Mouse (Mus musculus): ENCODE results near the gene Chpt1. TPM values are rescaled to one million over a fixed set of nuclear protein-coding genes. Genes with fewer than 3 reads are reported as not detected.
"Not testable (repeated sequence)": the region's sequence is repeated elsewhere in the genome, so short reads cannot be mapped to it uniquely, and the experiment has no call there.

Gene Chpt1
- polyA plus RNA-seq, 1 experiment from 2014 or later, result 91.8 TPM

DNA sequence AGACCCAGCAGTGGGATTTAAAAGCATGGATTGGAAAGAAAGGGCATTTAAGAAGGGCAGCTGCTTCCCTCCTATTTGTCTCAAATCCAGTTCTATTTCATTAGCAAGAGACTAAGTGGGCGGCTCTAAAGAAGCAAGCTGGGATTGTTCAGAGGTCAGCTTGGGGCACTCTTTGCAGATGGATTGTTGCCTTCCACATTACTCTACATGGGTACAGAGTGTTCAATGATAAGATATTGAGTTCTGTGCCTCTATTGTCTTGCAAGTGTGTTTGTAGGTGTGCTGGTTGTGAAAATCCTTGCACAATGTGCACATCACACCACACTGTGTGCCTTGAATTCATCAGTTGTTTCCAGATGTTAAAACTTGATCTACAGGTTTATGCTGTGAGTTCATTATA lies 19.3 kb upstream of the Chpt1 start:
- Histone ChIP-seq H3K4me2 (replicated peaks; ENCODE audit: low read depth) (no peak overlapping the region), H3K27ac (replicated peaks) (no peak overlapping the region), H3K4me1 (replicated peaks; ENCODE audit: control insufficient read depth, insufficient read depth) (no peaks in the 10 kb centered on the region), H3K36me3 (ENCODE audit: control insufficient read depth, insufficient read depth, low read length) (no peaks in the 10 kb centered on the region), H3K4me3 (ENCODE audit: low read depth, low read length) (no peak overlapping the region), H3K9me3 (ENCODE audit: control insufficient read depth, low read length) (no peaks in the 10 kb centered on the region), H3K27me3 (ENCODE audit: control insufficient read depth, insufficient read depth, low read length) (no peaks in the 10 kb centered on the region), H3K9ac (ENCODE audit: low read length) (no peak overlapping the region)
- ATAC-seq (ENCODE audit: low FRiP score, low TSS enrichment) (no peak), DNase-seq (ENCODE audit: low spot score) (no peak)
- TF ChIP-seq CTCF (IDR thresholded peaks at IDR 0.05; ENCODE audit: low read depth), result no peak
- no peak for TF ChIP-seq EP300 (optimal IDR thresholded peaks at IDR 0.05)
- 73% methylated on average over 1 of the region's 1 CpGs for WGBS

DNA sequence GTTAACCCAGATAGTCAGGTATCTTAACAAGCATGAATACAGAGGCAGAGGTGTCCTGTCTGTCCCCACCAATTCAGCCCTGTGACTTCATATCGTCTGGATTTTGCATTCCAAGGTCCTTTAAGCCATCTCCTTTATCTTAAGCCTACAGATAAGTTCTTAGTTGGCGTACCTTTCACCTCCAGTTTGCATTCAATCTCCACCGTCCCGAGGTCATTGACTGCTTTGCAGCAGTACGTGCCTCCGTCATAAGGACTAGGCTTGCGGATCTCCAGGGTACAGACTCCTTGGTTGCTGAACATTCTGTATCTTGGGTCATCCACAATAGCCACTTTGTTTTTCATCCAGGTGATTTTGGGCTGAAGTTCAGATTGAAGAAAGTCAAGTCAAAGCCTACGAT lies 18.9 kb upstream of the Chpt1 start:
- no peak for ATAC-seq (ENCODE audit: low FRiP score, low TSS enrichment)
- no peak overlapping the region for H3K9ac ChIP-seq (ENCODE audit: low read length)
- DNase-seq (ENCODE audit: low spot score), result no peak
- no peak overlapping the region for H3K27ac ChIP-seq (replicated peaks)
- H3K4me1 ChIP-seq (replicated peaks; ENCODE audit: control insufficient read depth, insufficient read depth), result no peaks in the 10 kb centered on the region
- no peaks in the 10 kb centered on the region for H3K9me3 ChIP-seq (ENCODE audit: control insufficient read depth, low read length)
- no peaks in the 10 kb centered on the region for H3K27me3 ChIP-seq (ENCODE audit: control insufficient read depth, insufficient read depth, low read length)
- H3K4me2 ChIP-seq (replicated peaks; ENCODE audit: low read depth), result no peak overlapping the region
- no peaks in the 10 kb centered on the region for H3K36me3 ChIP-seq (ENCODE audit: control insufficient read depth, insufficient read depth, low read length)
- WGBS, result 68% methylated on average over 8 of the region's 8 CpGs
- no peak for TF ChIP-seq EP300 (optimal IDR thresholded peaks at IDR 0.05)
- no peak for TF ChIP-seq CTCF (IDR thresholded peaks at IDR 0.05; ENCODE audit: low read depth)
- no peak overlapping the region for H3K4me3 ChIP-seq (ENCODE audit: low read depth, low read length)

DNA sequence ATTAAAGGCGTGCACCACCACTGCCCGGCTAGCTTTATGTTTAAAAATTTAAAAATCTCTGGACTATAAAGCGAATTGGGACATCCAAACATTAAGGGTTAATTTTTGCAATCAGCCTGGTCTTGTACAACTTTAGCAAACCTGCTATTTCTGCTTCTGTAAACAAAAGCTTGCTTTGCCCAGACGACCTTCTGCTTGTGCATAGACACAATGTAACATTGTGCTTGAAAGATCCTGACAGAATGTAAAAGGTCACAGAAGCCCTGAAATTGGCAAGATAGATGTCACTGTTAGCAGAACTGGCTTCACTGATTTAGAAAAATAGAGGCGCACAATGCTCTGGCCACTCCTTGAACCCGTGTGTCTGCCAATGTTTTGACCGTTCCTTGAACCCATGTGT lies 11.2 kb upstream of the Chpt1 start:
- H3K4me3 ChIP-seq (ENCODE audit: low read depth, low read length); H3K4me1 ChIP-seq (replicated peaks; ENCODE audit: control insufficient read depth, insufficient read depth); H3K4me2 ChIP-seq (replicated peaks; ENCODE audit: low read depth); H3K27ac ChIP-seq (replicated peaks); DNase-seq (ENCODE audit: low spot score); H3K27me3 ChIP-seq (ENCODE audit: control insufficient read depth, insufficient read depth, low read length); H3K9me3 ChIP-seq (ENCODE audit: control insufficient read depth, low read length); H3K36me3 ChIP-seq (ENCODE audit: control insufficient read depth, insufficient read depth, low read length); H3K9ac ChIP-seq (ENCODE audit: low read length); ATAC-seq (ENCODE audit: low FRiP score, low TSS enrichment): not testable (repeated sequence)
- 72% methylated on average over 6 of the region's 7 CpGs for WGBS

DNA sequence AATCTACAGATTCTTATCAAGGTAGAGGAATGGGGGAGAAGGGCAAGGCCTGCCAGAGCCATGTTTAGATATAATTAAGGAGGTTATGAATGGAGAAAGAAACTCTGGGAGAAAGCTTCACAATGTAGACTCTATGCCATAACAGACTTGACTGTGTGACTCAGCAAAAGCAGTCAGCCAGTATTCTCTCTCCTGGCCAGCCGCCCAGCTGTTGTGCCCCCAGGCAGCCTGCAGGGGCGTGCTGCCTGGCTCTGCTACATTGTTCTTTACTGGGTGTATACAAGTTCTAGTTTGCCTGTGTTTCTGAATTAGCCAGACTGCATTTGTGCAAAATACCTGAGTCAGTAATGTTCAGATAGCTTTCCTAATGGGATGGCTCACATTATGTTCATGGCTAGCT lies 10.6 kb upstream of the Chpt1 start:
- peak; percentile 84 for DNase-seq (ENCODE audit: low spot score)
- H3K36me3 ChIP-seq (ENCODE audit: control insufficient read depth, insufficient read depth, low read length), result no peaks in the 10 kb centered on the region
- peak overlapping the region; percentile 46 for H3K27ac ChIP-seq (replicated peaks)
- H3K9me3 ChIP-seq (ENCODE audit: control insufficient read depth, low read length), result no peaks in the 10 kb centered on the region
- H3K27me3 ChIP-seq (ENCODE audit: control insufficient read depth, insufficient read depth, low read length), result no peaks in the 10 kb centered on the region
- H3K4me3 ChIP-seq (ENCODE audit: low read depth, low read length), result no peak overlapping the region
- 27% methylated on average over 2 of the region's 2 CpGs for WGBS
- H3K4me2 ChIP-seq (replicated peaks; ENCODE audit: low read depth), result no peak overlapping the region
- peak; percentile 68 for TF ChIP-seq CTCF (IDR thresholded peaks at IDR 0.05; ENCODE audit: low read depth)
- TF ChIP-seq EP300 (optimal IDR thresholded peaks at IDR 0.05), result no peak
- ATAC-seq (ENCODE audit: low FRiP score, low TSS enrichment), result peak; percentile 91
- no peak overlapping the region for H3K9ac ChIP-seq (ENCODE audit: low read length)
- no peaks in the 10 kb centered on the region for H3K4me1 ChIP-seq (replicated peaks; ENCODE audit: control insufficient read depth, insufficient read depth)

DNA sequence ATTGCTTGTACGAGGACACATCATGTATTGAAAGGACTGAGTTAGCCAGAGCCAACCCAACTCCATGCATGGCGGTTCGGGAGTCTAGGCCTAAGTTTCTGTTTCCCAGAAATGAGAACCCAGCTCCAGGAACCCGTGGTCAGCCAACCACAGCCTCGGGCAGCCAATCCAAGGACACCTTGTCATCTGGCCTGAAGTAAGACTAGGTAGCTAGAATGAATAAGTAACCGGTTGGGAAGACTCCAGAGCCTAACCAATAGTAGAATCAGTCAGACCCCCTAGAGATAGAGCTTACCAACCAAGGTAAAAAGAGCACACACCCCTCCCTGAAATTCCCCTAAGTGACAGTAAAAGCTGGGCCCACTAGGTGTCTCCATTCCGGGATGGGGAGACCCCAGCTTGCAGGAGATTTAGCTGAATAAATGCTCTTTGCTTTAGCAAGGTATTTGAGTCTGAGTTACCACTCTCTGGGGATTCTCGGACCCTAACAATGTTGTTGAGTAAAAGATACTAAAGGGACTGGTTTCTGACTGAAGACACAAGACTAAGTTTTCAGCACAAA lies 9.8 kb upstream of the Chpt1 start:
- no peaks in the 10 kb centered on the region for H3K27me3 ChIP-seq (ENCODE audit: control insufficient read depth, insufficient read depth, low read length)
- 73% methylated on average over 8 of the region's 8 CpGs for WGBS
- no peak for DNase-seq (ENCODE audit: low spot score)
- H3K9me3 ChIP-seq (ENCODE audit: control insufficient read depth, low read length), result no peaks in the 10 kb centered on the region
- no peak overlapping the region for H3K9ac ChIP-seq (ENCODE audit: low read length)
- H3K27ac ChIP-seq (replicated peaks), result peak overlapping the region; percentile 46; the same call in 1 of the 2 replicates
- no peaks in the 10 kb centered on the region for H3K36me3 ChIP-seq (ENCODE audit: control insufficient read depth, insufficient read depth, low read length)
- no peak overlapping the region for H3K4me3 ChIP-seq (ENCODE audit: low read depth, low read length)
- no peak for TF ChIP-seq CTCF (IDR thresholded peaks at IDR 0.05; ENCODE audit: low read depth)
- TF ChIP-seq EP300 (optimal IDR thresholded peaks at IDR 0.05), result no peak
- H3K4me1 ChIP-seq (replicated peaks; ENCODE audit: control insufficient read depth, insufficient read depth), result no peaks in the 10 kb centered on the region
- no peak for ATAC-seq (ENCODE audit: low FRiP score, low TSS enrichment)
- H3K4me2 ChIP-seq (replicated peaks; ENCODE audit: low read depth), result no peak overlapping the region

DNA sequence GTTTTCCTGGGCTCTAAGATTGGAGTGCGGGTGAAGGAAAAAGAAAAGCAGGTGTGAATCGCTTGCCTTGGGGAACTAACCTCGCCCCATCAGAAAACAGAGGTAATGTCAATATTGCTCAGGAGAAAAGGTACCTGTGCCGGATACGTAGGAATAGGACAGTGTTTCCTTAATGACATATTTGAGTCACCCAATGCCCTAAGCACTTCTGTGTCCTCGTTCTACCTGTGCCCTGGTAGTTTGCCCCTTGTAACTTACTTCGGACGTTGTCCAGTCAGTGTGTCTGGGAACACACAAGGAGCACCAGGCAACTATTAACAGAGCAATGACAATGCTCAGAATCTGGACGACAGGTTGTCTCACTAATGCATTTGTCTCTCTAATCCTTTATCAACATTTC lies 7.5 kb upstream of the Chpt1 start:
- peak overlapping the region; percentile 56; the same call in 1 of the 2 replicates for H3K27ac ChIP-seq (replicated peaks)
- no peaks in the 10 kb centered on the region for H3K4me1 ChIP-seq (replicated peaks; ENCODE audit: control insufficient read depth, insufficient read depth)
- H3K9ac ChIP-seq (ENCODE audit: low read length), result no peak overlapping the region
- H3K27me3 ChIP-seq (ENCODE audit: control insufficient read depth, insufficient read depth, low read length), result no peaks in the 10 kb centered on the region
- DNase-seq (ENCODE audit: low spot score) (no peak), ATAC-seq (ENCODE audit: low FRiP score, low TSS enrichment) (peak; percentile 88)
- 60% methylated on average over 9 of the region's 9 CpGs for WGBS
- no peaks in the 10 kb centered on the region for H3K36me3 ChIP-seq (ENCODE audit: control insufficient read depth, insufficient read depth, low read length)
- H3K4me3 ChIP-seq (ENCODE audit: low read depth, low read length), result no peak overlapping the region
- no peak for TF ChIP-seq EP300 (optimal IDR thresholded peaks at IDR 0.05)
- no peak for TF ChIP-seq CTCF (IDR thresholded peaks at IDR 0.05; ENCODE audit: low read depth)
- H3K4me2 ChIP-seq (replicated peaks; ENCODE audit: low read depth), result no peak overlapping the region
- H3K9me3 ChIP-seq (ENCODE audit: control insufficient read depth, low read length), result no peaks in the 10 kb centered on the region
